Mouse (Mus musculus) hindbrain, embryonic 11.5 days (tissue): ENCODE measurements around the gene Rhox4f. TPM values are rescaled to one million over a fixed set of nuclear protein-coding genes. Genes with fewer than 3 reads are reported as not detected.
"Not testable (repeated sequence)": the region's sequence is repeated elsewhere in the genome, so short reads cannot be mapped to it uniquely, and the experiment has no call there.

Source experiments
- ATAC-seq: fragments of 200-750 bp; cut with Nextera tagmentation; 2 replicates; pipeline ENCODE4 v1.8.0; 2017; ENCODE audit warnings: mild to moderate bottlenecking, moderate TSS enrichment, moderate library complexity; ENCODE audit not compliant: low FRiP score
- DNase-seq: peaks from one replicate; pipeline ENCODE4 v3.0.0-alpha.2; 2015; ENCODE audit warnings: low spot score
- H3K27ac ChIP-seq: fragments of 300-500 bp; sonication (generic); 2 replicates; pipeline ENCODE4 v1.5.1; 2014; ENCODE audit warnings: mild to moderate bottlenecking, low read depth, low read length
- H3K27me3 ChIP-seq: fragments of 300-500 bp; sonication (generic); 2 replicates; pipeline ENCODE4 v1.6.1; 2014; ENCODE audit warnings: mild to moderate bottlenecking, low read length, moderate library complexity, mixed read lengths; ENCODE audit not compliant: control insufficient read depth, insufficient read depth
- H3K36me3 ChIP-seq: fragments of 300-500 bp; sonication (generic); 2 replicates; pipeline ENCODE4 v1.6.1; 2014; ENCODE audit warnings: mild to moderate bottlenecking, low read length, moderate library complexity, mixed read lengths; ENCODE audit not compliant: control insufficient read depth, insufficient read depth
- H3K4me1 ChIP-seq: fragments of 300-500 bp; sonication (generic); replicated peaks from 2 replicates; pipeline ENCODE4 v1.6.1; 2014; ENCODE audit warnings: low read length, mixed read lengths; ENCODE audit not compliant: control insufficient read depth, insufficient read depth
- H3K4me2 ChIP-seq: fragments of 300-500 bp; sonication (generic); replicated peaks from 2 replicates; pipeline ENCODE4 v1.6.1; 2014; ENCODE audit warnings: mild to moderate bottlenecking, low read depth, low read length
- H3K4me3 ChIP-seq: fragments of 300-500 bp; sonication (generic); 2 replicates; pipeline ENCODE4 v1.5.1; 2014; ENCODE audit warnings: low read depth, low read length
- H3K9ac ChIP-seq: fragments of 300-500 bp; sonication (generic); 2 replicates; pipeline ENCODE4 v1.6.1; 2014; ENCODE audit warnings: low read depth, low read length
- H3K9me3 ChIP-seq: fragments of 300-500 bp; sonication (generic); 2 replicates; pipeline ENCODE4 v1.6.1; 2016; ENCODE audit warnings: low read length; ENCODE audit not compliant: control insufficient read depth
- WGBS: fragments of 180-500 bp; shearing (Covaris S2); extraction: QIAGEN DNeasy Blood & Tissue Kit; methylation state at CpG from one replicate; pipeline ENCODE4 v1.1.7; 2014; 5-methylcytosine and 5-hydroxymethylcytosine counted together
- polyA plus RNA-seq: library from polyadenylated mRNA; unstranded; fragments of >200 nt; fragmentation: Nextera tagmentation; extraction: Ambion mirVana; gene quantifications from 2 replicates; pipeline ENCODE4 v1.2.1, GENCODE M21; 2014

The Rhox4f gene
- polyA plus RNA-seq = 0.46 TPM in 1 of 2 replicates, not detected in the other

GRCm38 (mm10) chrX:37607604-37608003, at the start of gene Rhox4f:
Rhox4f (minus strand) TSS chrX:37607704.
- H3K27me3 ChIP-seq, ATAC-seq, H3K36me3 ChIP-seq, H3K4me2 ChIP-seq, H3K4me3 ChIP-seq, H3K9ac ChIP-seq, H3K4me1 ChIP-seq, H3K9me3 ChIP-seq, DNase-seq, H3K27ac ChIP-seq: not testable (repeated sequence)
- 93% methylated on average over 12 of the region's 19 CpGs for WGBS

- not testable (repeated sequence) for H3K4me3 ChIP-seq
Observed at GRCm38 (mm10) chrX:37651227-37651626, 43.7 kb upstream of the Rhox4f start, which contains the start of gene Rhox4g. Rhox4g (minus strand) TSS chrX:37651327.

GRCm38 (mm10) chrX:37643370-37643769, 35.9 kb upstream of the Rhox4f start, which contains the start of gene Rhox2g:
Rhox2g (minus strand) TSS chrX:37643470.
- not testable (repeated sequence) for H3K9me3 ChIP-seq, H3K4me1 ChIP-seq, DNase-seq, H3K36me3 ChIP-seq, H3K4me2 ChIP-seq, H3K27me3 ChIP-seq, ATAC-seq, H3K27ac ChIP-seq, H3K9ac ChIP-seq, H3K4me3 ChIP-seq
- WGBS = 91% methylated on average over 6 of the region's 6 CpGs

More at GRCm38 (mm10) chrX:37651227-37651626, 43.7 kb upstream of the Rhox4f start, which contains the start of gene Rhox4g:
- ATAC-seq, H3K27ac ChIP-seq, DNase-seq, H3K9ac ChIP-seq, H3K9me3 ChIP-seq, H3K36me3 ChIP-seq, H3K4me2 ChIP-seq, H3K27me3 ChIP-seq, H3K4me1 ChIP-seq: not testable (repeated sequence)
- WGBS = 91% methylated on average over 9 of the region's 20 CpGs

- H3K36me3 ChIP-seq, DNase-seq, H3K27ac ChIP-seq, H3K4me3 ChIP-seq, ATAC-seq, H3K9me3 ChIP-seq, H3K4me2 ChIP-seq, H3K4me1 ChIP-seq, H3K9ac ChIP-seq, H3K27me3 ChIP-seq: not testable (repeated sequence)
- 92% methylated on average over 2 of the region's 2 CpGs for WGBS
Observed at GRCm38 (mm10) chrX:37628512-37628911, 21.0 kb upstream of the Rhox4f start, which contains the start of gene Rhox3g. Rhox3g (minus strand) TSS chrX:37628612.

- H3K36me3 ChIP-seq, ATAC-seq, H3K27me3 ChIP-seq, H3K4me3 ChIP-seq, H3K4me1 ChIP-seq, H3K27ac ChIP-seq, H3K4me2 ChIP-seq, DNase-seq, H3K9me3 ChIP-seq, H3K9ac ChIP-seq: not testable (repeated sequence)
Observed at GRCm38 (mm10) chrX:37580692-37581091, 26.8 kb downstream of the Rhox4f start, which contains the start of gene Rhox3f. Rhox3f (plus strand) TSS chrX:37580992.

GRCm38 (mm10) chrX:37572638-37573037, 34.9 kb downstream of the Rhox4f start:
- 58% methylated on average over 2 of the region's 2 CpGs for WGBS
- not testable (repeated sequence) for H3K9ac ChIP-seq, H3K27ac ChIP-seq, H3K9me3 ChIP-seq, H3K4me2 ChIP-seq, ATAC-seq, H3K4me3 ChIP-seq, DNase-seq, H3K36me3 ChIP-seq, H3K27me3 ChIP-seq, H3K4me1 ChIP-seq

- not testable (repeated sequence) for H3K9ac ChIP-seq, DNase-seq, H3K4me1 ChIP-seq, H3K9me3 ChIP-seq, H3K27me3 ChIP-seq, H3K36me3 ChIP-seq, H3K4me2 ChIP-seq, H3K4me3 ChIP-seq, ATAC-seq, H3K27ac ChIP-seq
- WGBS = 95% methylated on average over 7 of the region's 8 CpGs
Observed at GRCm38 (mm10) chrX:37571105-37571504, 36.4 kb downstream of the Rhox4f start, which contains the start of gene Rhox2f. Rhox2f (plus strand) TSS chrX:37571405.

GRCm38 (mm10) chrX:37557112-37557511, 50.4 kb downstream of the Rhox4f start, which contains the start of gene Rhox4e:
Rhox4e (plus strand) TSS chrX:37557412.
- H3K4me3 ChIP-seq, H3K36me3 ChIP-seq, H3K27ac ChIP-seq, H3K4me1 ChIP-seq, H3K9ac ChIP-seq, H3K4me2 ChIP-seq, DNase-seq, H3K27me3 ChIP-seq, H3K9me3 ChIP-seq, ATAC-seq: not testable (repeated sequence)
- WGBS = 100% methylated on average over 3 of the region's 18 CpGs
